Mouse (Mus musculus) embryonic facial prominence, embryonic 13.5 days (tissue): ENCODE measurements around the gene Fsd2. TPM values are rescaled to one million over a fixed set of nuclear protein-coding genes. Genes with fewer than 3 reads are reported as not detected.

Source experiments
- ATAC-seq: fragments of 200-750 bp; cut with Nextera tagmentation; 2 replicates; pipeline ENCODE4 v1.8.0; 2017; ENCODE audit warnings: low read depth; ENCODE audit not compliant: insufficient number of reproducible peaks, insufficient read depth, low FRiP score, low TSS enrichment
- H3K27ac ChIP-seq: fragments of 300-500 bp; sonication (generic); 2 replicates; pipeline ENCODE4 v1.5.1; 2015; ENCODE audit warnings: moderate library complexity, mild to moderate bottlenecking, inconsistent platforms
- H3K27me3 ChIP-seq: fragments of 300-500 bp; sonication (generic); 2 replicates; pipeline ENCODE4 v1.6.1; 2015; ENCODE audit warnings: mild to moderate bottlenecking, inconsistent platforms
- H3K36me3 ChIP-seq: fragments of 300-500 bp; sonication (generic); 2 replicates; pipeline ENCODE4 v1.6.1; 2015; ENCODE audit warnings: mild to moderate bottlenecking, inconsistent platforms
- H3K4me1 ChIP-seq: fragments of 300-500 bp; sonication (generic); 2 replicates; pipeline ENCODE4 v1.6.1; 2015; ENCODE audit warnings: inconsistent platforms
- H3K4me2 ChIP-seq: fragments of 300-500 bp; sonication (generic); 2 replicates; pipeline ENCODE4 v1.6.1; 2015; ENCODE audit warnings: moderate library complexity, mild to moderate bottlenecking, inconsistent platforms
- H3K4me3 ChIP-seq: fragments of 300-500 bp; sonication (generic); 2 replicates; pipeline ENCODE4 v1.5.1; 2015; ENCODE audit warnings: mild to moderate bottlenecking, inconsistent platforms
- H3K9ac ChIP-seq: fragments of 300-500 bp; sonication (generic); 2 replicates; pipeline ENCODE4 v1.6.1; 2015; ENCODE audit warnings: mild to moderate bottlenecking, inconsistent platforms
- H3K9me3 ChIP-seq: fragments of 300-500 bp; sonication (generic); 2 replicates; pipeline ENCODE4 v1.6.1; 2016; ENCODE audit warnings: inconsistent platforms
- WGBS: fragments of 180-500 bp; shearing (Covaris S2); methylation state at CpG from one replicate; pipeline ENCODE4 v1.1.7; 2015; ENCODE audit warnings: mixed read lengths; 5-methylcytosine and 5-hydroxymethylcytosine counted together
- polyA plus RNA-seq: library from polyadenylated mRNA; unstranded; fragments of >200 nt; fragmentation: Nextera tagmentation; extraction: Ambion mirVana; gene quantifications from 2 replicates; pipeline ENCODE4 v1.2.1, GENCODE M21; 2015

Gene Fsd2
- polyA plus RNA-seq, 1 experiment from 2014 or later, result 0.08 TPM

- Histone ChIP-seq H3K4me2 (no peak overlapping the region), H3K4me3 (no peak overlapping the region), H3K27me3 (no peaks in the 10 kb centered on the region), H3K4me1 (no peaks in the 10 kb centered on the region), H3K36me3 (peaks cover 26% of the 10 kb centered on the region), H3K9me3 (0 out of 2 replicates have a peak, but pooled peaks cover 6% of the 10 kb centered on the region), H3K27ac (no peak overlapping the region), H3K9ac (no peak overlapping the region)
- no peak for ATAC-seq
- 70% methylated on average over 2 of the region's 2 CpGs for WGBS
Observed at GRCm38 (mm10) chr7:81538070-81538675, 28.6 kb downstream of the Fsd2 start.

- ATAC-seq, result no peak
Observed at GRCm38 (mm10) chr7:81536478-81536877, 30.3 kb downstream of the Fsd2 start.

GRCm38 (mm10) chr7:81531462-81531861, 35.3 kb downstream of the Fsd2 start:
- H3K9ac ChIP-seq, result no peak overlapping the region
- no peak for ATAC-seq
- no peak overlapping the region for H3K4me2 ChIP-seq
- no peaks in the 10 kb centered on the region for H3K4me1 ChIP-seq
- no peak overlapping the region for H3K27ac ChIP-seq
- H3K36me3 ChIP-seq, result peaks cover 82% of the 10 kb centered on the region
- 84% methylated on average over 1 of the region's 1 CpGs for WGBS
- no peaks in the 10 kb centered on the region for H3K27me3 ChIP-seq
- no peak overlapping the region for H3K4me3 ChIP-seq
- 0 out of 2 replicates have a peak, but pooled peaks cover 6% of the 10 kb centered on the region for H3K9me3 ChIP-seq

More at GRCm38 (mm10) chr7:81536478-81536877, 30.3 kb downstream of the Fsd2 start:
- Histone ChIP-seq H3K4me1 (no peaks in the 10 kb centered on the region), H3K27ac (no peak overlapping the region), H3K27me3 (no peaks in the 10 kb centered on the region), H3K4me3 (no peak overlapping the region), H3K4me2 (no peak overlapping the region), H3K9ac (no peak overlapping the region), H3K9me3 (0 out of 2 replicates have a peak, but pooled peaks cover 6% of the 10 kb centered on the region), H3K36me3 (peaks cover 43% of the 10 kb centered on the region)
- 93% methylated on average over 4 of the region's 4 CpGs for WGBS

DNA sequence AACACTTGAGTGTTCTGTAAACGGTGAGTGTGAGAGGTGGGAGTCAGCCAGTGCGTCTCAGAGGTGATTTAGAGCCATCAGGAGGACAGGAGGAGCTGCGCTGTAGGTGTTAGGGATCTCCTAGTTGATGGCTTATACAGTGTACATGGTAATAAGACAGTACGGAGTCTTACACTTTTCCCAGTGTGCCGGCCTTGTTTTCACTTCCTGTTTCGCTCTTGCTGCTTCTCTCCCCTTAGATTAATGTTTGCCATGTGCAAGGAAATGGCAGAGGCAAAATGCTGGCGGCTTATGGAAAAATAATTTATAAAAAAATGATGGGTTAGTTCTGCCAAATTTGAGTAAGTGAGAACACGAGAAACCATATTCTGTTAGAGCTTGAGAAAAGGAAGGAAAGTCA, 37.8 kb downstream of the Fsd2 start:
- H3K4me3 ChIP-seq, result no peak overlapping the region
- H3K27ac ChIP-seq, result no peak overlapping the region
- no peak overlapping the region for H3K4me2 ChIP-seq
- H3K27me3 ChIP-seq, result no peaks in the 10 kb centered on the region
- H3K36me3 ChIP-seq, result peaks cover 79% of the 10 kb centered on the region
- no peak overlapping the region for H3K9ac ChIP-seq
- H3K9me3 ChIP-seq, result 0 out of 2 replicates have a peak, but pooled peaks cover 6% of the 10 kb centered on the region
- peaks cover 11% of the 10 kb centered on the region for H3K4me1 ChIP-seq
- ATAC-seq, result no peak
- 92% methylated on average over 8 of the region's 8 CpGs for WGBS

DNA sequence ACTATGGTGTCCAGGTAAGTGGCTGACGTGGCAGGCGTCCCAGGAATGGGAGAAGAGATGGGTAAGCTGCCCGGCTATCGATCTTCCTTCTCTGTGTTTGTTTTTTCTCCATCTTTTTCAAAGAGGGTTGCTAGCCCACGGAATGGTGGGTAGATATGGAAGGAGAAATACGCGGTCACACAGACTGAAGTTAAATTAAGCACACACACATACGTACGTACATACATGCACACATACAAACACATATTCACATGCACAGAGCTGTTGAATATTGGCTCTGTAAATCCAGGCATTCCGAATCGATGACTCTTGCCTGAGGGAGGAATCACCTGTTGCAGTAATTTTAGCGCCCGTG, 43.1 kb downstream of the Fsd2 start:
- no peaks in the 10 kb centered on the region for H3K27me3 ChIP-seq
- peak overlapping the region; percentile 74 for H3K4me3 ChIP-seq
- no peak for ATAC-seq
- H3K27ac ChIP-seq, result peak overlapping the region; percentile 96
- WGBS, result 10% methylated on average over 13 of the region's 13 CpGs
- H3K36me3 ChIP-seq, result peaks cover 28% of the 10 kb centered on the region
- peak overlapping the region; percentile 64 for H3K4me2 ChIP-seq
- H3K9ac ChIP-seq, result peak overlapping the region; percentile 72
- H3K9me3 ChIP-seq, result no peaks in the 10 kb centered on the region
- peaks cover 14% of the 10 kb centered on the region for H3K4me1 ChIP-seq

- Histone ChIP-seq H3K36me3 (peaks cover 25% of the 10 kb centered on the region), H3K4me3 (peak overlapping the region; percentile 74), H3K27ac (peak overlapping the region; percentile 96), H3K9ac (peak overlapping the region; percentile 72), H3K27me3 (no peaks in the 10 kb centered on the region), H3K9me3 (no peaks in the 10 kb centered on the region), H3K4me2 (peak overlapping the region; percentile 64), H3K4me1 (peaks cover 14% of the 10 kb centered on the region)
- peak; percentile 94 for ATAC-seq
- under 1% methylated on average over 31 of the region's 31 CpGs for WGBS
Observed at GRCm38 (mm10) chr7:81523008-81523662, 43.6 kb downstream of the Fsd2 start.

DNA sequence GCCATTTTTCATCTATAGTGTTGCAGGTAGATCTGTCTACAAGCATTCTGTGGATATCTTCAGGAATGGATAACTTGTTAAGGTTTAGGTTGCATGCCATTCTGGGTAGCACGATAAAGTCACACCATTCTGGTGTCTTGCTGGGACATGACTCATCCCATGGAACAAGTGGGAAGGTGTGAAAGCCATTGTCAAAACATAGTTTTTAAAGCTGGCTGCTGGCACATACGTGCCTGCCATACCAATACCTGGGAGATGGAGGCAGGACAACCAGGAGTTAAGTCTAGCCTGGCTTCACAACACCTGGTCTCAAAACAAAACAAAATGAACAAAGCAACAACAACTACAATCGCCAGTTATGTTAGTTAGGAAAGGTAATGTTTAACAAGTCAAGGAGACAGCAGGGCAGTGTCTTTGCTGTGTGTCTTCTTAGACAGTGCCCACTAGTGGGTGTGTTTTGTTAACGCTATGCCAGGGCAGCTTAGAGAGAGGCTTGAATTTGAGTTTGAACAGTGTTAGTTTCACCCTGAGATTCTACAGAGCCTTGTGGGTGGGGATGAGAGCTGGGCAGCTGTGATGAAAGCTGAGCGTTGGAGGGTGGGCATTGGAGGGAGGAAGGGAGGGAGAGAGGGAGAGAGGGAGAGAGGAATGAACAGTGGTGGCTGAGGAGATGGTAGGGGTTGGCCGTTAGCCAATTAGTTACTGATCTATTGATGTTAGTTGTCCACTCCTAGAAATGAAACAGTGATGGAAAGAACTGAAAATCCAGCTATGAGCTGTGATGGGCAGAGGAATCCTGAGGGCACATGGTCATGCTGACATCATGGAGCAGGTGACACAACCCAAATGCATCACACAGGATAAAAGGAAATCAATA, 50.4 kb downstream of the Fsd2 start:
- H3K36me3 ChIP-seq, result no peaks in the 10 kb centered on the region
- no peak for ATAC-seq
- WGBS, result 71% methylated on average over 6 of the region's 6 CpGs
- H3K4me3 ChIP-seq, result no peak overlapping the region
- H3K9me3 ChIP-seq, result no peaks in the 10 kb centered on the region
- 0 out of 2 replicates have a peak, but pooled peaks cover 2% of the 10 kb centered on the region for H3K27me3 ChIP-seq
- no peak overlapping the region for H3K9ac ChIP-seq
- no peak overlapping the region for H3K27ac ChIP-seq
- H3K4me2 ChIP-seq, result no peak overlapping the region
- H3K4me1 ChIP-seq, result no peaks in the 10 kb centered on the region

- Histone ChIP-seq H3K36me3 (no peaks in the 10 kb centered on the region), H3K27ac (no peak overlapping the region), H3K27me3 (0 out of 2 replicates have a peak, but pooled peaks cover 2% of the 10 kb centered on the region), H3K9me3 (no peaks in the 10 kb centered on the region), H3K9ac (no peak overlapping the region), H3K4me3 (no peak overlapping the region), H3K4me2 (no peak overlapping the region), H3K4me1 (no peaks in the 10 kb centered on the region)
- WGBS, result 52% methylated on average over 13 of the region's 13 CpGs
- no peak for ATAC-seq
Observed at GRCm38 (mm10) chr7:81514906-81515590, 51.7 kb downstream of the Fsd2 start.

DNA sequence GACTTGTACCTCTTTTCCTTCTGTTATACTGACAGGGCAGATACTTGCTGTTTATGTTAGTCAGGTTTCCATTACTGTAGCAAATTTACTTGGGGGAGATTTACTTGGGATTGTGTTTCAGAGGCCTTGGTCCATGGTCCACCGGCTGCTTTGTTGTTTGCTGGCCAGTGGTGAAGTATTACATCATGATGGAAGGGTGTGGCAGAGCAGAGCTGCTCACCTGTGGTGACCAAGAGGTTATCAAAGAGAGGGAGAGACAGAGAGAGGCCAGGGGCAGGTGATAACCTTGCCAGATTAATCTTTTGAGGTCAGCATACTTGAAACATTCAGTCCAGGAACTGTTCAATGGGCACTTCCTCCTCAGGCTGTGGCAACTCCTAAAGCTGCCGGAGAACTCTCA, 65.7 kb downstream of the Fsd2 start:
- WGBS, result 63% methylated on average over 2 of the region's 2 CpGs
- no peak overlapping the region for H3K4me3 ChIP-seq
- ATAC-seq, result no peak
- H3K4me2 ChIP-seq, result no peak overlapping the region
- H3K27me3 ChIP-seq, result peaks cover 21% of the 10 kb centered on the region
- no peak overlapping the region for H3K27ac ChIP-seq
- no peaks in the 10 kb centered on the region for H3K36me3 ChIP-seq
- H3K4me1 ChIP-seq, result no peaks in the 10 kb centered on the region
- no peaks in the 10 kb centered on the region for H3K9me3 ChIP-seq
- no peak overlapping the region for H3K9ac ChIP-seq

DNA sequence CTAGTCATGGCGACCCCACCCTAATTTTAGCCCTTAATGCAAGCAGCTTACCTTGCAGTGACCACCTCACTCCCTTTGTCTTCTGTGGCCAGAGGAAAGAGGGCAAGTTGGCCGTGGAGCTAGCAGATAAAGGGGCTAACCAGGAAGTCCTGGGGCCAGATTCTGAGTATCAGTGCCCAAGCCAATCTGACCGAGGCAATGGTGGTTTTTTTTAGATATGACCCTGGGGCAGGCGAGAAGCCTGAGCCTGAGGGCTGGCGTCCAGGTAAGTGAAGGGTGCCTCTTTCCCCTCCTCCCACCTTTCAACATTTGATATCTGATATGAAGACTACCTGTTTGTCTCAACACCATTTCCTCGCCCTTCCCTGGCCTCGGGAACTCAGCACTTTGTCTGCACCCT, 68.6 kb downstream of the Fsd2 start, which contains the start of gene BC048679:
Gene BC048679 (minus strand): TSS at position 101 of the 400 bp plus-strand sequence.
- H3K27me3 ChIP-seq, result peaks cover 49% of the 10 kb centered on the region
- no peaks in the 10 kb centered on the region for H3K36me3 ChIP-seq
- no peak within 1 kb of the TSS for H3K9ac ChIP-seq
- H3K4me2 ChIP-seq, result no peak within 1 kb of the TSS
- WGBS, result 55% methylated on average over 7 of the region's 7 CpGs
- ATAC-seq, result no peak
- peaks cover 7% of the 10 kb centered on the region for H3K4me1 ChIP-seq
- H3K4me3 ChIP-seq, result no peak within 1 kb of the TSS
- no peaks in the 10 kb centered on the region for H3K9me3 ChIP-seq
- H3K27ac ChIP-seq, result no peak within 1 kb of the TSS

DNA sequence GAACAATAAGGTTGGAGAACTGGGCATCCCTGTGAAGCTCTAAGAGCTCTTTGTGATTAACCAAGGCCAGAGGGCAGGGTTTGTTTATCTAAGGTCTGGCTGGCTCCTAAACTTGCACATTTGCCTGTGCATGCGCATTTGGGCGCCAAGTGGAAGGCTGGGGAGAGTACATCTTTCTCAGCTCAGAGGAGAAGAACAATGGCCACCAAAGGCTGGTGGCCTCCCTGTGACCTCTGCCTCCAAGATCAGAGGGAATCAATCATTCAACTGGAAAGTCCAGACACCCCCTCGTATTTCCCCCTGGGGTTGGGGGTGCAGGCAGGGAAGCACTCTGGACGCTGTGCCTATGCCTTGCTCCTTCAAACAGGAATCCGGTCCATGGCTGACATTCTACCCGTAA, 69.6 kb downstream of the Fsd2 start:
- Histone ChIP-seq H3K9ac (no peak overlapping the region), H3K27me3 (peaks cover 56% of the 10 kb centered on the region), H3K4me3 (no peak overlapping the region), H3K4me2 (no peak overlapping the region), H3K9me3 (no peaks in the 10 kb centered on the region), H3K36me3 (no peaks in the 10 kb centered on the region), H3K27ac (no peak overlapping the region), H3K4me1 (peaks cover 10% of the 10 kb centered on the region)
- ATAC-seq, result no peak
- 26% methylated on average over 6 of the region's 6 CpGs for WGBS
